Mouse (Mus musculus) lung, adult 2 months (tissue): ENCODE data around the gene Gm21119. TPM values are rescaled to one million over a fixed set of nuclear protein-coding genes. Genes with fewer than 3 reads are reported as not detected.
A peak's percentile ranks its signal among the peaks of the same experiment; 100 is the strongest.
"Not testable (repeated sequence)": the region's sequence is repeated elsewhere in the genome, so short reads cannot be mapped to it uniquely, and the experiment has no call there.

Experiments used
- DNase-seq: peaks from one replicate; pipeline ENCODE4 v3.0.0; 2022
- H3K4me1 ChIP-seq: fragments of 200-500 bp; 2 replicates; pipeline ENCODE4 v1.6.1; 2011; ENCODE audit warnings: low read length; ENCODE audit not compliant: control insufficient read depth, insufficient read depth
- H3K4me3 ChIP-seq: fragments of 200-500 bp; replicated peaks from 2 replicates; pipeline ENCODE3; 2011; ENCODE audit warnings: low read depth, mild to moderate bottlenecking, control low read depth, low read length; ENCODE audit errors: extremely low read depth
- WGBS: fragments of 180-500 bp; shearing (Covaris S2); methylation state at CpG from one replicate; pipeline ENCODE4 v1.1.7; 2018; 5-methylcytosine and 5-hydroxymethylcytosine counted together
- polyA plus RNA-seq: library from polyadenylated mRNA; depleted of rRNA; stranded (reverse); fragments of >200 nt; gene quantifications from 2 replicates; pipeline ENCODE4 v1.2.3, GENCODE M21; 2012

The Gm21119 gene
- polyA plus RNA-seq, 1 experiment, result not detected

- 83% methylated on average over 4 of the region's 6 CpGs for WGBS
- H3K4me3 ChIP-seq, H3K4me1 ChIP-seq, DNase-seq: not testable (repeated sequence)
Measured at GRCm38 (mm10) chr8:20599350-20599749, 15.4 kb upstream of the Gm21119 start.

- not testable (repeated sequence) for H3K4me1 ChIP-seq, H3K4me3 ChIP-seq, DNase-seq
- 17% methylated on average over 1 of the region's 1 CpGs for WGBS
Measured at GRCm38 (mm10) chr8:20610856-20611255, 3.9 kb upstream of the Gm21119 start.

- H3K4me3 ChIP-seq, DNase-seq, H3K4me1 ChIP-seq: not testable (repeated sequence)
Measured at GRCm38 (mm10) chr8:20612721-20613120, 2.0 kb upstream of the Gm21119 start.

GRCm38 (mm10) chr8:20630766-20631165, 16.0 kb downstream of the Gm21119 start:
- WGBS, result 48% methylated on average over 1 of the region's 1 CpGs
- H3K4me1 ChIP-seq, H3K4me3 ChIP-seq, DNase-seq: not testable (repeated sequence)

GRCm38 (mm10) chr8:20637931-20638330, 23.2 kb downstream of the Gm21119 start:
- H3K4me1 ChIP-seq, H3K4me3 ChIP-seq, DNase-seq: not testable (repeated sequence)
- 14% methylated on average over 1 of the region's 1 CpGs for WGBS

- H3K4me3 ChIP-seq, DNase-seq, H3K4me1 ChIP-seq: not testable (repeated sequence)
- no CpG with 5 or more reads among the region's 1 CpGs for WGBS
Measured at GRCm38 (mm10) chr8:20643536-20643935, 28.8 kb downstream of the Gm21119 start.

GRCm38 (mm10) chr8:20652976-20653375, 38.3 kb downstream of the Gm21119 start:
- not testable (repeated sequence) for H3K4me1 ChIP-seq, H3K4me3 ChIP-seq, DNase-seq

- not testable (repeated sequence) for H3K4me1 ChIP-seq, H3K4me3 ChIP-seq
- peak; percentile 3 for DNase-seq
Measured at GRCm38 (mm10) chr8:20678418-20678817, 63.7 kb downstream of the Gm21119 start.
